Mouse (Mus musculus) MEL (cell line): ENCODE measurements around the gene Nup93. TPM values are rescaled to one million over a fixed set of nuclear protein-coding genes. Genes with fewer than 3 reads are reported as not detected.

Source experiments
- DNase-seq: peaks from one replicate; pipeline ENCODE4 v3.0.0; 2011; ENCODE audit warnings: low read depth, low spot score
- H3K27ac ChIP-seq: 2 replicates; pipeline ENCODE4 v1.5.1; 2012; ENCODE audit warnings: low read depth, mild to moderate bottlenecking, control low read depth, low read length, moderate library complexity; ENCODE audit not compliant: control insufficient read depth
- H3K27me3 ChIP-seq, 2 experiments: fragments of 150-350 bp in 1 of 2; sonication (generic) in 1 of 2; 2 replicates each; pipeline ENCODE4 v1.6.1; 2012; ENCODE audit warnings: low read length in 2 of 2, mild to moderate bottlenecking in 2 of 2, improper control_type of control experiment in 1 of 2, moderate library complexity in 1 of 2; ENCODE audit not compliant: insufficient read depth in 2 of 2, control insufficient read depth in 1 of 2
- H3K36me3 ChIP-seq, 2 experiments: 2 replicates each; pipeline ENCODE4 v1.6.1; 2012 to 2014; ENCODE audit warnings: low read length in 2 of 2, improper control_type of control experiment in 1 of 2, inconsistent platforms in 1 of 2, mild to moderate bottlenecking in 1 of 2; ENCODE audit not compliant: insufficient read depth in 2 of 2, control insufficient read depth in 1 of 2
- H3K4me1 ChIP-seq, 2 experiments: fragments of 150-350 bp in 1 of 2; sonication (generic) in 1 of 2; 2 replicates each; pipeline ENCODE4 v1.6.1; 2012; ENCODE audit warnings: low read length in 2 of 2, improper control_type of control experiment in 1 of 2, mild to moderate bottlenecking in 1 of 2; ENCODE audit not compliant: insufficient read depth in 2 of 2, control insufficient read depth in 1 of 2
- H3K4me3 ChIP-seq, 2 experiments: fragments of 150-350 bp in 1 of 2; sonication (generic) in 1 of 2; 2 replicates each; pipeline ENCODE4 v1.5.1; 2012; ENCODE audit warnings: low read depth in 2 of 2, low read length in 2 of 2, mild to moderate bottlenecking in 2 of 2, moderate library complexity in 2 of 2, control low read depth in 1 of 2, improper control_type of control experiment in 1 of 2; ENCODE audit not compliant: control insufficient read depth in 1 of 2, insufficient read depth in 1 of 2
- H3K79me2 ChIP-seq: 2 replicates; pipeline ENCODE4 v1.6.1; 2012; ENCODE audit warnings: mild to moderate bottlenecking, low read length, moderate library complexity; ENCODE audit not compliant: control insufficient read depth, poor library complexity, insufficient read depth
- H3K9ac ChIP-seq: 2 replicates; pipeline ENCODE4 v1.6.1; 2012; ENCODE audit warnings: low read depth, mild to moderate bottlenecking, control low read depth, low read length, moderate library complexity; ENCODE audit not compliant: control insufficient read depth, poor library complexity, severe bottlenecking
- H3K9me3 ChIP-seq: fragments of 150-350 bp; sonication (generic); replicated peaks from 2 replicates; pipeline ENCODE4 v1.6.1; 2012; ENCODE audit warnings: mild to moderate bottlenecking, low read length, improper control_type of control experiment, moderate library complexity; ENCODE audit not compliant: insufficient read depth
- BHLHE40 ChIP-seq: IDR thresholded peaks from 2 replicates; pipeline ENCODE4 v1.6.1; 2012; ENCODE audit warnings: low read depth, mild to moderate bottlenecking, inconsistent platforms, low read length, improper control_type of control experiment, borderline replicate concordance
- E2F4 ChIP-seq: IDR thresholded peaks from 2 replicates; pipeline ENCODE4 v1.6.1; 2011; ENCODE audit warnings: low read depth, low read length, improper control_type of control experiment, borderline replicate concordance
- ELF1 ChIP-seq: IDR thresholded peaks from 2 replicates; pipeline ENCODE4 v1.6.1; 2014; ENCODE audit warnings: low read depth, mild to moderate bottlenecking, inconsistent platforms, low read length, improper control_type of control experiment, moderate library complexity
- EP300 ChIP-seq, 2 experiments: IDR thresholded peaks; 2 replicates each; pipeline ENCODE4 v1.6.1; 2011; ENCODE audit warnings: improper control_type of control experiment in 2 of 2, low read length in 2 of 2, low read depth in 1 of 2, mild to moderate bottlenecking in 1 of 2
- ETS1 ChIP-seq: IDR thresholded peaks from 2 replicates; pipeline ENCODE4 v1.6.1; 2012; ENCODE audit warnings: low read depth, mild to moderate bottlenecking, inconsistent platforms, low read length, improper control_type of control experiment, moderate library complexity
- GABPA ChIP-seq: IDR thresholded peaks from 2 replicates; pipeline ENCODE4 v1.6.1; 2012; ENCODE audit warnings: low read depth, mild to moderate bottlenecking, inconsistent platforms, low read length, improper control_type of control experiment, moderate library complexity
- GATA1 ChIP-seq: IDR thresholded peaks from 2 replicates; pipeline ENCODE4 v1.6.1; 2011; ENCODE audit warnings: low read depth, low read length, improper control_type of control experiment
- HCFC1 ChIP-seq: IDR thresholded peaks from 2 replicates; pipeline ENCODE4 v1.6.1; 2012; ENCODE audit warnings: low read depth, mild to moderate bottlenecking, inconsistent platforms, low read length, improper control_type of control experiment, moderate library complexity
- JUND ChIP-seq: IDR thresholded peaks from 2 replicates; pipeline ENCODE4 v1.6.1; 2011; ENCODE audit warnings: low read depth, mild to moderate bottlenecking, improper control_type of control experiment, low read length
- MAFK ChIP-seq: IDR thresholded peaks from 2 replicates; pipeline ENCODE4 v1.6.1; 2011; ENCODE audit warnings: low read depth, mild to moderate bottlenecking, low read length, improper control_type of control experiment, borderline replicate concordance
- MAX ChIP-seq: IDR thresholded peaks from 2 replicates; pipeline ENCODE4 v1.6.1; 2011; ENCODE audit warnings: low read length, improper control_type of control experiment
- MAZ ChIP-seq: IDR thresholded peaks from 2 replicates; pipeline ENCODE4 v1.6.1; 2012; ENCODE audit warnings: low read depth, mild to moderate bottlenecking, inconsistent platforms, low read length, improper control_type of control experiment
- MXI1 ChIP-seq: IDR thresholded peaks from 2 replicates; pipeline ENCODE4 v1.6.1; 2011; ENCODE audit warnings: mild to moderate bottlenecking, low read depth, low read length, improper control_type of control experiment
- MYC ChIP-seq: IDR thresholded peaks from 2 replicates; pipeline ENCODE4 v1.6.1; 2011; ENCODE audit warnings: low read depth, mild to moderate bottlenecking, low read length, improper control_type of control experiment, moderate library complexity
- POLR2AphosphoS2 ChIP-seq: IDR thresholded peaks from 2 replicates; pipeline ENCODE4 v1.6.1; 2011; ENCODE audit warnings: low read length, improper control_type of control experiment
- RCOR1 ChIP-seq: IDR thresholded peaks from 2 replicates; pipeline ENCODE4 v1.6.1; 2012; ENCODE audit warnings: low read depth, mild to moderate bottlenecking, inconsistent platforms, low read length, improper control_type of control experiment
- SIN3A ChIP-seq: IDR thresholded peaks from 2 replicates; pipeline ENCODE4 v1.6.1; 2012; ENCODE audit warnings: low read length, improper control_type of control experiment, inconsistent platforms
- TAL1 ChIP-seq: IDR thresholded peaks from 2 replicates; pipeline ENCODE4 v1.6.1; 2012; ENCODE audit warnings: mild to moderate bottlenecking, inconsistent platforms, low read length, moderate library complexity, mixed read lengths
- TBP ChIP-seq: IDR thresholded peaks from 2 replicates; pipeline ENCODE4 v1.8.0; 2011; ENCODE audit warnings: low read depth, low read length, improper control_type of control experiment
- TCF12 ChIP-seq: IDR thresholded peaks from 2 replicates; pipeline ENCODE4 v1.6.1; 2014; ENCODE audit warnings: low read depth, mild to moderate bottlenecking, inconsistent platforms, low read length, improper control_type of control experiment, moderate library complexity
- USF2 ChIP-seq, 2 experiments: IDR thresholded peaks; 2 replicates each; pipeline ENCODE4 v1.6.1; 2011 to 2012; ENCODE audit warnings: improper control_type of control experiment in 2 of 2, low read length in 2 of 2, borderline replicate concordance in 1 of 2, inconsistent platforms in 1 of 2, low read depth in 1 of 2, mild to moderate bottlenecking in 1 of 2; ENCODE audit not compliant: insufficient read depth in 1 of 2
- ZC3H11A ChIP-seq: IDR thresholded peaks from 2 replicates; pipeline ENCODE4 v1.6.1; 2012; ENCODE audit warnings: low read depth, mild to moderate bottlenecking, inconsistent platforms, low read length, improper control_type of control experiment
- ZMIZ1 ChIP-seq: IDR thresholded peaks from 2 replicates; pipeline ENCODE4 v1.6.1; 2012; ENCODE audit warnings: low read depth, mild to moderate bottlenecking, inconsistent platforms, low read length, improper control_type of control experiment, moderate library complexity
- ZNF384 ChIP-seq: IDR thresholded peaks from 2 replicates; pipeline ENCODE4 v1.6.1; 2012; ENCODE audit warnings: low read depth, mild to moderate bottlenecking, inconsistent platforms, low read length, improper control_type of control experiment
- polyA plus RNA-seq, 2 experiments: library from polyadenylated mRNA; stranded (reverse) in 1 of 2; unstranded in 1 of 2; fragments of >175 nt in 1 of 2; fragments of >200 nt in 1 of 2; gene quantifications; 2 replicates each; pipeline versions ENCODE4 v1.2.1 to v1.2.4; 2012; ENCODE audit warnings: low replicate concordance in 2 of 2, low read depth in 1 of 2; ENCODE audit not compliant: insufficient read length in 2 of 2, insufficient read depth in 1 of 2, missing spikeins in 1 of 2
- total RNA-seq: library from RNA; depleted of rRNA; stranded (reverse); fragments of 300-350 nt; gene quantifications from 2 replicates; pipeline ENCODE4 v1.2.3, GENCODE M21; 2012

The Nup93 gene
- total and polyA plus RNA-seq, 3 experiments, result 71.6 to 292 (median 110) TPM

GRCm38 (mm10) chr8:94306989-94307513 is 92.7 kb downstream of the Nup93 start:
- 0 out of 4 replicates have a peak overlapping the region, but pooled peaks of 1 of the 2 experiments have one; percentile 1 for H3K4me3 ChIP-seq
- H3K9ac ChIP-seq, result peak overlapping the region; percentile 33
- no peaks in the 10 kb centered on the region for H3K27me3 ChIP-seq
- no peaks in the 10 kb centered on the region for H3K9me3 ChIP-seq
- peak overlapping the region; percentile 91 for H3K27ac ChIP-seq
- peak; percentile 94 for DNase-seq
- no peaks in the 10 kb centered on the region for H3K79me2 ChIP-seq
- H3K4me1 ChIP-seq, result peaks cover 7 to 14% of the 10 kb centered on the region in 2 experiments
- H3K36me3 ChIP-seq, result peaks cover 3 to 21% of the 10 kb centered on the region in 2 experiments; a peak in 2 of 4 replicates
- TF ChIP-seq USF2 (IDR thresholded peaks at IDR 0.05; ENCODE audit: borderline replicate concordance in 1 of 2, insufficient read depth in 1 of 2, low read depth in 1 of 2, low read length in 2 of 2) (no peak), MYC (0 out of 2 replicates have a peak, but pooled peaks have one; percentile 67), RCOR1 (peak; percentile 93), ZNF384 (no peak), EP300 (IDR thresholded peaks at IDR 0.05; ENCODE audit: low read depth in 1 of 2, low read length in 2 of 2) (peak; percentile 92 to 96), MAZ (peak; percentile 91), ZMIZ1 (0 out of 2 replicates have a peak, but pooled peaks have one; percentile 40), ETS1 (peak; percentile 87), GABPA (no peak), POLR2AphosphoS2 (peak; percentile 70; the same call in 1 of the 2 replicates), TCF12 (peak; percentile 96), TAL1 (peak; percentile 93), MAFK (peak; percentile 54; the same call in 1 of the 2 replicates), JUND (peak; percentile 48; the same call in 1 of the 2 replicates), MAX (peak; percentile 54; the same call in 1 of the 2 replicates), GATA1 (peak; percentile 89), E2F4 (no peak), BHLHE40 (0 out of 2 replicates have a peak, but pooled peaks have one; percentile 51), ELF1 (peak; percentile 29; the same call in 1 of the 2 replicates), SIN3A (peak; percentile 68; the same call in 1 of the 2 replicates), MXI1 (peak; percentile 42; the same call in 1 of the 2 replicates), HCFC1 (peak; percentile 19; the same call in 1 of the 2 replicates), ZC3H11A (no peak), TBP (peak; percentile 22; the same call in 1 of the 2 replicates)
